ENCODE assay signal across 10 mouse cellular contexts in the genomic region with DNA sequence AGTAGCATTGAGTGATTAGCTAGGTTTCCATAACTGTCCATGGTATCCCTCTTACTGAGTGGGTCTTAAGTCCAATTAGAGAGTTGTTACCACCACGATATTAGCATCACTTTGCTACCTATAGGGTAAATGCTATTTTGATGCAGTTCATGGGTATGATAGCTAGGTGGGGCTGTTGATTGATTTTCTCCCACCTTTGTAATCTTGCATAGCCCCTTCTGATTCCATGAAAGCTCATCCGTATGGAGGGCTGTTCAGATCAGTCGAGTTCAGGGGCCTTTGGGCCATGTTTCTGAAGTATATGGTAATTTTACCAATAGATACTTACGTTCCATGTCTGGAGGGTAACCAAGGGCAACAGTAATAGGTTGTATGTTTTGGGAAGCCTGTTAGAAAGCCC.
DNase-seq lines count a peak whose midpoint lies in the region; ATAC-seq lines count a peak whose summit lies in the region.
"Had no signal": no experiment of that assay in that cellular context is flagged by ENCODE, and none has a peak within 500 bp of the region (broad histone marks: within the 10 kb centered on the region; RNA-seq: fewer than 3 reads in every experiment).

No protein-coding gene starts in this region.

- H3K9me3 ChIP-seq in hindbrain, embryonic 11.5 days (ENCODE audit: control insufficient read depth, low read length): no peaks in the 10 kb centered on the region
- H3K9me3 ChIP-seq in hindbrain, embryonic 13.5 days: no peaks in the 10 kb centered on the region
- H3K9me3 ChIP-seq in midbrain, embryonic 13.5 days: no peaks in the 10 kb centered on the region
- no peaks in the 10 kb centered on the region for H3K9me3 ChIP-seq in midbrain, embryonic 16.5 days (replicated peaks; ENCODE audit: control insufficient read depth, low read length, poor library complexity, severe bottlenecking)
- H3K9me3 ChIP-seq: embryonic facial prominence, embryonic 12.5 days; heart, embryonic 13.5 days had no signal

- no peaks in the 10 kb centered on the region for H3K27me3 ChIP-seq in hindbrain, embryonic 11.5 days (ENCODE audit: control insufficient read depth, insufficient read depth, low read length)
- no peaks in the 10 kb centered on the region; the same call in 1 of the 2 replicates for H3K27me3 ChIP-seq in hindbrain, embryonic 13.5 days
- H3K27me3 ChIP-seq in midbrain, embryonic 13.5 days: no peaks in the 10 kb centered on the region
- H3K27me3 ChIP-seq in midbrain, embryonic 16.5 days (ENCODE audit: control insufficient read depth, insufficient read depth, low read depth, low read length): no peaks in the 10 kb centered on the region
- H3K27me3 ChIP-seq: heart, embryonic 13.5 days had no signal

- DNase-seq in hindbrain, embryonic 11.5 days (ENCODE audit: low spot score): peak; percentile 61
- DNase-seq in embryo, embryonic 11.5 days (ENCODE audit: low read depth, low spot score): peak; percentile 13
- peak; percentile 49 for DNase-seq in retina, postnatal 1 day
- DNase-seq in MN1 (ENCODE audit: low spot score): no peak
- DNase-seq in gastrocnemius, postnatal 4 days (ENCODE audit: low spot score in 2 of 2): no peak

- no peaks in the 10 kb centered on the region for H3K36me3 ChIP-seq in hindbrain, embryonic 11.5 days (ENCODE audit: control insufficient read depth, insufficient read depth, low read length)
- no peaks in the 10 kb centered on the region for H3K36me3 ChIP-seq in hindbrain, embryonic 13.5 days
- no peaks in the 10 kb centered on the region for H3K36me3 ChIP-seq in midbrain, embryonic 13.5 days
- no peaks in the 10 kb centered on the region for H3K36me3 ChIP-seq in midbrain, embryonic 16.5 days (ENCODE audit: control insufficient read depth, insufficient read depth, low read length)
- H3K36me3 ChIP-seq: embryonic facial prominence, embryonic 12.5 days; heart, embryonic 13.5 days had no signal

- ATAC-seq in hindbrain, embryonic 11.5 days (ENCODE audit: low FRiP score): no peak
- no peak for ATAC-seq in hindbrain, embryonic 13.5 days (ENCODE audit: low FRiP score)
- ATAC-seq in midbrain, embryonic 13.5 days: 0 out of 2 replicates have a peak, but pooled peaks have one; percentile 58
- ATAC-seq in midbrain, embryonic 16.5 days: no peak

- H3K4me3 ChIP-seq in hindbrain, embryonic 11.5 days (ENCODE audit: low read depth, low read length): no peak overlapping the region
- H3K4me3 ChIP-seq in hindbrain, embryonic 13.5 days: no peak overlapping the region
- no peak overlapping the region for H3K4me3 ChIP-seq in midbrain, embryonic 13.5 days (replicated peaks)
- H3K4me3 ChIP-seq in midbrain, embryonic 16.5 days (ENCODE audit: low read depth, low read length): no peak overlapping the region
- H3K4me3 ChIP-seq: embryonic facial prominence, embryonic 12.5 days; heart, embryonic 13.5 days had no signal

- H3K27ac ChIP-seq in hindbrain, embryonic 11.5 days (ENCODE audit: low read depth, low read length): no peak overlapping the region
- no peak overlapping the region for H3K27ac ChIP-seq in hindbrain, embryonic 13.5 days
- H3K27ac ChIP-seq in midbrain, embryonic 13.5 days: no peak overlapping the region
- H3K27ac ChIP-seq in midbrain, embryonic 16.5 days (ENCODE audit: low read length): no peak overlapping the region
- H3K27ac ChIP-seq: embryonic facial prominence, embryonic 12.5 days; heart, embryonic 13.5 days had no signal

- no peak overlapping the region for H3K4me2 ChIP-seq in hindbrain, embryonic 11.5 days (replicated peaks; ENCODE audit: low read depth, low read length)
- H3K4me2 ChIP-seq in hindbrain, embryonic 13.5 days: no peak overlapping the region
- H3K4me2 ChIP-seq in midbrain, embryonic 13.5 days (replicated peaks): no peak overlapping the region
- H3K4me2 ChIP-seq in midbrain, embryonic 16.5 days (ENCODE audit: low read length): no peak overlapping the region
- H3K4me2 ChIP-seq: embryonic facial prominence, embryonic 12.5 days; heart, embryonic 13.5 days had no signal

- WGBS in hindbrain, embryonic 11.5 days: 40% methylated on average over 4 of the region's 4 CpGs
- 24% methylated on average over 4 of the region's 4 CpGs for WGBS in hindbrain, embryonic 13.5 days
- WGBS in midbrain, embryonic 13.5 days: 26% methylated on average over 4 of the region's 4 CpGs
- WGBS in midbrain, embryonic 16.5 days: 25% methylated on average over 4 of the region's 4 CpGs

- no peaks in the 10 kb centered on the region for H3K4me1 ChIP-seq in hindbrain, embryonic 11.5 days (replicated peaks; ENCODE audit: control insufficient read depth, insufficient read depth, low read length)
- H3K4me1 ChIP-seq in hindbrain, embryonic 13.5 days (replicated peaks): peaks cover 4% of the 10 kb centered on the region; the same call in 1 of the 2 replicates
- H3K4me1 ChIP-seq in midbrain, embryonic 13.5 days (replicated peaks): peaks cover 10% of the 10 kb centered on the region; the same call in 1 of the 2 replicates
- H3K4me1 ChIP-seq in midbrain, embryonic 16.5 days (ENCODE audit: control insufficient read depth, insufficient read depth, low read length): 0 out of 2 replicates have a peak, but pooled peaks cover 2% of the 10 kb centered on the region
- H3K4me1 ChIP-seq: embryonic facial prominence, embryonic 12.5 days; heart, embryonic 13.5 days had no signal

- no peak overlapping the region for H3K9ac ChIP-seq in hindbrain, embryonic 11.5 days (ENCODE audit: low read depth, low read length)
- no peak overlapping the region for H3K9ac ChIP-seq in hindbrain, embryonic 13.5 days
- no peak overlapping the region for H3K9ac ChIP-seq in midbrain, embryonic 13.5 days (replicated peaks)
- no peak overlapping the region for H3K9ac ChIP-seq in midbrain, embryonic 16.5 days (ENCODE audit: low read depth, low read length)
- H3K9ac ChIP-seq: embryonic facial prominence, embryonic 12.5 days; heart, embryonic 13.5 days had no signal

Comparison
In these comparisons a context has a peak if more than half of its experiments do, and no peak if none do; other contexts are left out.
1. DNase-seq: peak in hindbrain, embryonic 11.5 days (single experiment), embryo, embryonic 11.5 days (single experiment) and retina, postnatal 1 day (single experiment); none in MN1 (single experiment) and gastrocnemius, postnatal 4 days (0 of 2).